Mouse (Mus musculus): ENCODE results near the gene Csmd2.

GRCm38 (mm10) chr4:128088264-128088663, 100.6 kb downstream of the Csmd2 start:
- TF ChIP-seq CTCF (IDR thresholded peaks at IDR 0.05; ENCODE audit: insufficient read depth, low read length) (no peak), POLR2A (IDR thresholded peaks at IDR 0.05; ENCODE audit: borderline replicate concordance, extremely low read depth, low read depth, low read length) (no peak)

All from lung, adult 2 months (tissue).